Mouse (Mus musculus): ENCODE data around the gene Olfr358.

Gene Olfr358

GRCm38 (mm10) chr2:37009235-37009634 is at the start of gene Olfr358:
Gene Olfr358, minus strand, starts transcription at chr2:37009335.
- no peak for DNase-seq (ENCODE audit: low spot score)

GRCm38 (mm10) chr2:36997030-36997429 is 12.1 kb downstream of the Olfr358 start:
- DNase-seq (ENCODE audit: low spot score), result no peak

GRCm38 (mm10) chr2:36993527-36993926 is 15.6 kb downstream of the Olfr358 start, which contains the start of gene Olfr357:
Gene Olfr357, plus strand, starts transcription at chr2:36993827.
- no peak for DNase-seq (ENCODE audit: low spot score)
